Mouse (Mus musculus): ENCODE measurements around the gene Klf13.

- TF ChIP-seq ZC3H11A (IDR thresholded peaks at IDR 0.05; ENCODE audit: borderline replicate concordance, low read depth, low read length) (no peak), CHD2 (IDR thresholded peaks at IDR 0.05; ENCODE audit: low read depth, low read length) (no peak), ZNF384 (IDR thresholded peaks at IDR 0.05; ENCODE audit: low read depth, low read length) (no peak), MAFK (IDR thresholded peaks at IDR 0.05; ENCODE audit: insufficient read depth, low read depth, low read length) (no peak), HCFC1 (IDR thresholded peaks at IDR 0.05; ENCODE audit: borderline replicate concordance, insufficient read depth, low read length) (no peak)
These were observed 19.6 kb downstream of the Klf13 start for GRCm38 (mm10) chr7:63918771-63919768.
